ENCODE assay signal across 32 mouse cellular contexts in genomic region chr12:106853711-106854240, GRCm38 (mm10).
DNase-seq lines count a peak whose midpoint lies in the region; ATAC-seq lines count a peak whose summit lies in the region.
"Had no signal": no experiment of that assay in that cellular context is flagged by ENCODE, and none has a peak within 500 bp of the region (broad histone marks: within the 10 kb centered on the region; RNA-seq: fewer than 3 reads in every experiment).

No protein-coding gene starts in this region.

- no peaks in the 10 kb centered on the region for H3K36me3 ChIP-seq in hindbrain, embryonic 10.5 days
- H3K36me3 ChIP-seq in hindbrain, embryonic 14.5 days (replicated peaks; ENCODE audit: control insufficient read depth, insufficient read depth): no peaks in the 10 kb centered on the region
- no peaks in the 10 kb centered on the region for H3K36me3 ChIP-seq in neural tube, embryonic 11.5 days (ENCODE audit: control insufficient read depth, insufficient read depth, low read length)
- H3K36me3 ChIP-seq: midbrain, embryonic 12.5 days had no signal

- H3K27me3 ChIP-seq in hindbrain, embryonic 10.5 days (ENCODE audit: insufficient read depth, poor library complexity, severe bottlenecking): peaks cover 29% of the 10 kb centered on the region
- no peaks in the 10 kb centered on the region for H3K27me3 ChIP-seq in hindbrain, embryonic 14.5 days (ENCODE audit: control insufficient read depth, insufficient read depth, low read length)
- no peaks in the 10 kb centered on the region for H3K27me3 ChIP-seq in neural tube, embryonic 11.5 days (ENCODE audit: control insufficient read depth, insufficient read depth, low read length)
- H3K27me3 ChIP-seq: forebrain, embryonic 13.5 days; midbrain, embryonic 12.5 days; Patski had no signal

- H3K4me1 ChIP-seq in hindbrain, embryonic 10.5 days (replicated peaks): peaks cover 21% of the 10 kb centered on the region
- no peaks in the 10 kb centered on the region for H3K4me1 ChIP-seq in hindbrain, embryonic 14.5 days (replicated peaks; ENCODE audit: control insufficient read depth, insufficient read depth, low read length)
- 0 out of 2 replicates have a peak, but pooled peaks cover 9% of the 10 kb centered on the region for H3K4me1 ChIP-seq in neural tube, embryonic 11.5 days (ENCODE audit: control insufficient read depth, insufficient read depth, low read length)
- H3K4me1 ChIP-seq: forebrain, embryonic 13.5 days; midbrain, embryonic 12.5 days had no signal

- no peak overlapping the region for H3K9ac ChIP-seq in hindbrain, embryonic 14.5 days
- no peak overlapping the region for H3K9ac ChIP-seq in neural tube, embryonic 11.5 days (ENCODE audit: low read length)
- H3K9ac ChIP-seq: forebrain, embryonic 13.5 days; liver, embryonic 14.5 days; lung, embryonic 14.5 days; midbrain, embryonic 12.5 days had no signal

- no peak overlapping the region for H3K4me3 ChIP-seq in hindbrain, embryonic 10.5 days
- H3K4me3 ChIP-seq in hindbrain, embryonic 14.5 days (replicated peaks; ENCODE audit: low read length): no peak overlapping the region
- no peak overlapping the region for H3K4me3 ChIP-seq in neural tube, embryonic 11.5 days (ENCODE audit: low read depth, low read length)
- H3K4me3 ChIP-seq: erythroblast, embryonic 14.5 days; forebrain, embryonic 13.5 days; midbrain, embryonic 12.5 days had no signal

- 24% methylated on average over 11 of the region's 11 CpGs for whole genome bisulfite sequencing in hindbrain, embryonic 10.5 days
- 26% methylated on average over 11 of the region's 11 CpGs for WGBS in hindbrain, embryonic 14.5 days
- WGBS in neural tube, embryonic 11.5 days: 17% methylated on average over 11 of the region's 11 CpGs

- H3K9me3 ChIP-seq in hindbrain, embryonic 10.5 days: no peaks in the 10 kb centered on the region
- no peaks in the 10 kb centered on the region for H3K9me3 ChIP-seq in hindbrain, embryonic 14.5 days (ENCODE audit: control insufficient read depth, low read length)
- no peaks in the 10 kb centered on the region for H3K9me3 ChIP-seq in neural tube, embryonic 11.5 days (ENCODE audit: control insufficient read depth, low read length)
- H3K9me3 ChIP-seq: forebrain, embryonic 13.5 days; midbrain, embryonic 12.5 days had no signal

- ATAC-seq in hindbrain, embryonic 14.5 days (ENCODE audit: low FRiP score): no peak
- ATAC-seq in neural tube, embryonic 11.5 days (ENCODE audit: insufficient read depth, low FRiP score, low TSS enrichment): no peak
- no peak for ATAC-seq in erythroid progenitor cell, adult 5-6 weeks (replicated peaks; ENCODE audit: low FRiP score, poor library complexity, severe bottlenecking)
- ATAC-seq: forebrain, embryonic 13.5 days; hindbrain, postnatal 0 days; intestine, embryonic 16.5 days; Patski had no signal

- H3K27ac ChIP-seq in hindbrain, embryonic 10.5 days: no peak overlapping the region
- H3K27ac ChIP-seq in hindbrain, embryonic 14.5 days: no peak overlapping the region
- no peak overlapping the region for H3K27ac ChIP-seq in neural tube, embryonic 11.5 days (ENCODE audit: low read depth, low read length)
- H3K27ac ChIP-seq: forebrain, embryonic 13.5 days; hindbrain, postnatal 0 days; kidney, postnatal 0 days; liver, embryonic 14.5 days; midbrain, embryonic 12.5 days; stomach, postnatal 0 days had no signal

- intact Hi-C loops in left cerebral cortex, postnatal 14 days (cut with DNase I): no loop called here

- peak; percentile 70 for DNase-seq in hindbrain, embryonic 10.5 days (ENCODE audit: low spot score)
- DNase-seq in hindbrain, embryonic 14.5 days (ENCODE audit: low spot score): no peak
- peak; percentile 74 for DNase-seq in embryo, embryonic 11 days
- DNase-seq in forelimb bud, embryonic 11.5 days (ENCODE audit: low read depth, low spot score): peak; percentile 40
- DNase-seq in neural tube, embryonic 11.5 days (ENCODE audit: low spot score): peak; percentile 40
- DNase-seq in left cerebral cortex, postnatal 14 days (ENCODE audit: low spot score in 2 of 2): no peak
- DNase-seq: adrenal gland, postnatal 10 days; cerebellum, adult 11-12 months; cerebellum, adult 9-11 months; gastrocnemius, postnatal 36 days; heart, adult 18-20 months; heart, postnatal 4 days; kidney, adult 8-10 months; left cerebral cortex, postnatal 4 days; liver; lung, embryonic 14.5 days; lung, postnatal 14 days; right cerebral cortex, adult 18-20 months; spleen, adult 18-20 months; thymus, adult 18-20 months; thymus, postnatal 25 days had no signal

- H3K4me2 ChIP-seq in hindbrain, embryonic 14.5 days (replicated peaks): no peak overlapping the region
- no peak overlapping the region for H3K4me2 ChIP-seq in neural tube, embryonic 11.5 days (ENCODE audit: low read depth)
- H3K4me2 ChIP-seq: forebrain, embryonic 13.5 days; heart, embryonic 11.5 days; lung, embryonic 14.5 days; midbrain, embryonic 12.5 days had no signal

Comparison
In these comparisons a context has a peak if more than half of its experiments do, and no peak if none do; other contexts are left out.
1. DNase-seq: peak in hindbrain, embryonic 10.5 days (single experiment), embryo, embryonic 11 days (single experiment), forelimb bud, embryonic 11.5 days (single experiment) and neural tube, embryonic 11.5 days (single experiment); none in hindbrain, embryonic 14.5 days (single experiment) and left cerebral cortex, postnatal 14 days (0 of 2).